Mouse (Mus musculus) hindbrain, embryonic 16.5 days (tissue): ENCODE results near the gene Rhbdd1. TPM values are rescaled to one million over a fixed set of nuclear protein-coding genes. Genes with fewer than 3 reads are reported as not detected.

Experiments used
- ATAC-seq: fragments of 200-750 bp; cut with Nextera tagmentation; 2 replicates; pipeline ENCODE4 v1.8.0; 2017; ENCODE audit warnings: moderate TSS enrichment, moderate library complexity
- H3K27ac ChIP-seq: fragments of 300-500 bp; sonication (generic); 2 replicates; pipeline ENCODE4 v1.5.1; 2014; ENCODE audit warnings: low read depth, mild to moderate bottlenecking, control low read depth, low read length, moderate library complexity
- H3K27me3 ChIP-seq: fragments of 300-500 bp; sonication (generic); replicated peaks from 2 replicates; pipeline ENCODE4 v1.6.1; 2014; ENCODE audit warnings: low read length; ENCODE audit not compliant: control insufficient read depth, insufficient read depth
- H3K36me3 ChIP-seq: fragments of 300-500 bp; sonication (generic); 2 replicates; pipeline ENCODE4 v1.6.1; 2014; ENCODE audit warnings: mild to moderate bottlenecking, low read length, moderate library complexity, mixed read lengths; ENCODE audit not compliant: control insufficient read depth, insufficient read depth
- H3K4me1 ChIP-seq: fragments of 300-500 bp; sonication (generic); 2 replicates; pipeline ENCODE4 v1.6.1; 2014; ENCODE audit warnings: low read depth, low read length; ENCODE audit not compliant: control insufficient read depth, insufficient read depth
- H3K4me2 ChIP-seq: fragments of 300-500 bp; sonication (generic); 2 replicates; pipeline ENCODE4 v1.6.1; 2014; ENCODE audit warnings: mild to moderate bottlenecking, low read length, control low read depth, moderate library complexity
- H3K4me3 ChIP-seq: fragments of 300-500 bp; sonication (generic); 2 replicates; pipeline ENCODE4 v1.5.1; 2014; ENCODE audit warnings: mild to moderate bottlenecking, low read length, control low read depth, moderate library complexity
- H3K9ac ChIP-seq: fragments of 300-500 bp; sonication (generic); 2 replicates; pipeline ENCODE4 v1.6.1; 2014; ENCODE audit warnings: low read depth, mild to moderate bottlenecking, control low read depth, low read length, moderate library complexity
- H3K9me3 ChIP-seq: fragments of 300-500 bp; sonication (generic); 2 replicates; pipeline ENCODE4 v1.6.1; 2014; ENCODE audit warnings: mild to moderate bottlenecking, low read length, moderate library complexity; ENCODE audit not compliant: control insufficient read depth
- WGBS: fragments of 180-500 bp; shearing (Covaris S2); extraction: QIAGEN DNeasy Blood & Tissue Kit; methylation state at CpG from one replicate; pipeline ENCODE4 v1.1.7; 2014; 5-methylcytosine and 5-hydroxymethylcytosine counted together
- polyA plus RNA-seq: library from polyadenylated mRNA; unstranded; fragments of >200 nt; fragmentation: Nextera tagmentation; extraction: Ambion mirVana; gene quantifications from 2 replicates; pipeline ENCODE4 v1.2.1, GENCODE M21; 2015

Rhbdd1 gene
- polyA plus RNA-seq, 1 experiment from 2014 or later = 3.8 TPM

DNA sequence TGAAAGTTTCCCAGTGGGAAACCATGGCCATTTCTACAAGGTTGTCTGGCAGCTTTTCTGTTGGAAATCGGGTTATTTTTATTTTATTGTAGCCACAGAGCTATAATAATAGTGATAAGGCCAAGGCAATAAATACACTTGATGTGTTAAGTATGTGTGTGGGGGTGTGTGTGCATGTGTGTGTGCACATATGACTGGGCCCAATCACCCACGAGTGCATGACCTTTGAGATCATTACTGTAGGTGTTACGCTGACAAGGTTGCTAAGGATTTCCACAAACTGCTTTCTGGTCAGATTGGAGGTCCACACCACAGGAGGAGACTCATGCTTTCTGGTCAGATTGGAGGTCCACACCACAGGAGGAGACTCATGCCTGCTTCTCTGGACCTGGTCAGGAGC is 18.3 kb downstream of the Rhbdd1 start:
- 86% methylated on average over 3 of the region's 3 CpGs for WGBS
- H3K9ac ChIP-seq = no peak overlapping the region

DNA sequence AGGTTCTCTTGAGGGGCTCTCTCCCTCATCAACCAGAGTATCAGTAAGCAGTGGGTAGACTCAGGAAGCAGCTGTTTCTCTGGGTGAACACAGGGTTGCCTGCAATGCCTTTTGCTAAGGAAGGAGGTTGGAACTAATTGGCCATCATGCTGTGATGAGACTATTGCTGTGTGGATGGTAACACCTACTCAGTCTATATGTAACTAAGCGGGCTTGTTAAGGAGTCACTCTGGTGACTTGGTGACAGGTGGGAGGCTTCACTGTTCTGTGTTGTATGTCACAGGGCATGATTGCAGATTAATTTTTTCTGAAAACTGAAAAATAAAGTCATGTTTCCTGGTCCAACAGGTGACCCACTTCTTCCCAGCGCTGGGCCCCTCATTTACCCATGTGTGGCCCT is 36.8 kb downstream of the Rhbdd1 start:
- Histone ChIP-seq H3K9me3 (no peaks in the 10 kb centered on the region), H3K27ac (no peak overlapping the region), H3K4me2 (no peak overlapping the region), H3K36me3 (no peaks in the 10 kb centered on the region), H3K27me3 (no peaks in the 10 kb centered on the region), H3K4me3 (no peak overlapping the region), H3K4me1 (no peaks in the 10 kb centered on the region), H3K9ac (no peak overlapping the region)
- WGBS = 95% methylated on average over 2 of the region's 2 CpGs
- no peak for ATAC-seq

More for the DNA sequence above, 18.3 kb downstream of the Rhbdd1 start:
- Histone ChIP-seq H3K36me3 (no peaks in the 10 kb centered on the region), H3K27ac (no peak overlapping the region), H3K4me1 (no peaks in the 10 kb centered on the region), H3K4me3 (no peak overlapping the region), H3K27me3 (no peaks in the 10 kb centered on the region), H3K4me2 (no peak overlapping the region), H3K9me3 (no peaks in the 10 kb centered on the region)
- no peak for ATAC-seq

DNA sequence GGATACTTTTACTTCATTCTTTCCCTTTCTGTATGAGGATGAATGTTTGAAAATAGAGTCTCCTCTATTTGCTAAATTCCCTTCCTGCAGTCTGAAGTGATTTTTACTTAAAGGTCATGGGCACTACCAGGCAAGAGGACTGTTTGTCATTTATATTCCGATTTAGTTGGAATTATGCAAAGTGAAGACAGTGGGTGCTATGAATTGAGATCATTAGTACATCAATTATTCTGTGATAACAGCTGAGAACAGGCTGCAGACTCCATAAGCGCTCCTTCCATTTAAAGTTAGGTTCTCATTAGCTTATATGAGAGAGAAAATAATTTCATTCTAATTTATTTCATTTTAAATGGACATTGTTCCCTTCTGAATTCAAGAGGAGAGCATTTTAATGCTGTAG is 37.5 kb downstream of the Rhbdd1 start:
- Histone ChIP-seq H3K4me2 (no peak overlapping the region), H3K9ac (no peak overlapping the region), H3K4me3 (no peak overlapping the region), H3K36me3 (no peaks in the 10 kb centered on the region), H3K27me3 (no peaks in the 10 kb centered on the region), H3K9me3 (no peaks in the 10 kb centered on the region), H3K4me1 (no peaks in the 10 kb centered on the region), H3K27ac (no peak overlapping the region)
- WGBS = 70% methylated on average over 2 of the region's 2 CpGs
- ATAC-seq = no peak

DNA sequence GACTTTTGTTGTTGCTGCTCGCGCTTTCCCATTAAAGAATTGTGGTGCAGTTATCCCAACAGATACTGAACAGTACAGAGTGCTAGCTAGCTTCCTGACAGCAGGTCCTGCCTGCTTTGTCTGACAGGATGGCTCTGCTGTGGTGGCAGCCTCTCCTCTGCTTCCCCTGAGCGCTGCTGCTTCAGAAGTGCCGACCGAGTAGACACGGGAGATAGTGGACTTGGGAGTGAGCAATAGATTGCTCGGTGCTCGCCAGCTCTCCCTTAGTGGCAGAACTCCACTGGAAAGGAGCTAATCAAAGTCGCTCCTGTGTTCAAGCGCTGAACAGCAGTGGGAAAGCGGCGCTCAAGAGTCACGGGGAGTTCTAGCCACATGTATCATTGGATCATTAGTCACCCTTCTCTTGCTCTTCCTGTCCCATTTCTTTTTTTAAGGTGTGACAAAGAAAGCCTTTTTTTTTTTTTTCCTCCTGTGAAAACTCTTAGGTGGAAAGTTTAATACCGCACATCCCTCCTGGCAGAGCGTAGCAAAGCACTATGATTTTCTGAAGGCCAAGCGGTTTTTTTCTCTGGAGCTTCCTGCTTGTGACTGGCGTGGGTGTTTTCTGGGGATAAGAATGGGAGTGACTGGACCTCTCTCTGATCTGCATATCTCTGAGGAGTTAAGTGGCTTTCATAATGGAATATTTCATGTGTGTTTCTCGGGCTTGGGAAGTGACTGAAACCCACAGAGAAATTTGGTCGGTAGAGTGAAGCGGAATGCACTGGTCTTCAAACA is 42.8 kb downstream of the Rhbdd1 start:
- H3K9me3 ChIP-seq = no peaks in the 10 kb centered on the region
- H3K4me1 ChIP-seq = 0 out of 2 replicates have a peak, but pooled peaks cover 5% of the 10 kb centered on the region
- no peaks in the 10 kb centered on the region for H3K36me3 ChIP-seq
- peak overlapping the region; percentile 50 for H3K9ac ChIP-seq
- 52% methylated on average over 20 of the region's 20 CpGs for WGBS
- peak overlapping the region; percentile 48 for H3K4me2 ChIP-seq
- 0 out of 2 replicates have a peak overlapping the region, but pooled peaks have one; percentile 7 for H3K27ac ChIP-seq
- H3K27me3 ChIP-seq = no peaks in the 10 kb centered on the region
- ATAC-seq = peak; percentile 81
- H3K4me3 ChIP-seq = 0 out of 2 replicates have a peak overlapping the region, but pooled peaks have one; percentile 11

DNA sequence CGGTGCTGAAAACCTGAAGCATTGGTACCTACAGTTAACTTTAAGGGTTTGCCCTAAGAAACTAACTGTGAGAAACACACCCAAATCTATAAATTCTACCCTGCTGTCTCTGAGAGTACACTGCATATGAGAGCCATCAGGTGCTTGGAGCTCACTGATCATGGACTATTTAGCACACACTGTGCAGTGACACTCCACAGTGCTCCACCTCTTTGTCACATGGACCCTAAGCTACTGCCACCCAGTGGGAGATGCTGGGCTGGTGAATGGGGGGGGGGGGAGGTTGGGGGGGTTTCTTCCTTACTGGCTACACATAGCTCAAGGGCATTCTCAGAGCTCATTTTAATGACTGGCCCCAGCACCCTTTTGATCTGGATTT is 43.4 kb downstream of the Rhbdd1 start:
- ATAC-seq = no peak
- WGBS = 100% methylated on average over 1 of the region's 1 CpGs

DNA sequence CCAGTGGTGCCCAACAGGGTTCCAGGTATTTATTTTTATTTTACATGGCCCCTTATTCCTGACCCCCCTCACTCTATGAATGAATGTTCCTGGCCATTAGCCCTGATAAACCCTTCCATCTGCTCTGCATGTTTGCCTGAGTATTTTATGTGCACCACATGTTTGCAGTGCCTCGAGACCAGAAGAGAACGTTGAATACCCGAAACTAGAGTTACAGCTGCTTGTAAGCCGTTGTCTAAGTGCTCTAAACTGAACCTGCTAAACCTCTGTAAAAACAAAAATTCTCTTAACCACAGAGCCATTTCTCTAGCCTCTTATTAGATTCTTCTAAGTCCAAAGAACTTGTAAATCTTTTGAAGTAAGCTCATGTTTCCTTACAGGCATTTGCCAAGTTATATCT is 45.0 kb downstream of the Rhbdd1 start:
- 80% methylated on average over 4 of the region's 4 CpGs for WGBS
- H3K27me3 ChIP-seq = no peaks in the 10 kb centered on the region
- H3K9ac ChIP-seq = no peak overlapping the region
- no peak overlapping the region for H3K27ac ChIP-seq
- no peak for ATAC-seq
- H3K9me3 ChIP-seq = no peaks in the 10 kb centered on the region
- no peak overlapping the region for H3K4me3 ChIP-seq
- H3K4me2 ChIP-seq = no peak overlapping the region
- H3K4me1 ChIP-seq = 0 out of 2 replicates have a peak, but pooled peaks cover 5% of the 10 kb centered on the region
- H3K36me3 ChIP-seq = no peaks in the 10 kb centered on the region

More for the DNA sequence above, 43.4 kb downstream of the Rhbdd1 start:
- Histone ChIP-seq H3K9me3 (no peaks in the 10 kb centered on the region), H3K27me3 (no peaks in the 10 kb centered on the region), H3K4me2 (no peak overlapping the region), H3K27ac (no peak overlapping the region), H3K36me3 (no peaks in the 10 kb centered on the region), H3K4me1 (0 out of 2 replicates have a peak, but pooled peaks cover 5% of the 10 kb centered on the region), H3K9ac (no peak overlapping the region), H3K4me3 (no peak overlapping the region)

DNA sequence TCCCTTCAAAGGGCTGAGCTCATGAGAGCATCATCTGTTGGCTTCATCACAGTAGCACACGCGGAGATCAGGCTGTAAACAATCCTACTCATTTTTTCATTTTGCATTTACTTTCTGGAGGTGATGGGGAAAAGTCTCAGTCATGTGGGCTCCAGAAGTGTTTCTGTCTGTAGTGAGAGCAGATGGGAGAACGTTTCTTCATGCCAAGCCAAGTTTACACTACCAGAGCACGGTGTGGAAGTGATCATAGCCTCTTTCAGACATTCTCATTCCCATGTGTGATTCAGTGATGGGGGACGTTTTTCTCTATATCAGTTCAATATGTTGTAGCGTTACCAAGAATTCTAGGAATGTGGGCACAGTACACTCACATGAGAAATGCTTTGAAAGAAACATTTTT is 45.9 kb downstream of the Rhbdd1 start:
- H3K4me2 ChIP-seq = no peak overlapping the region
- H3K36me3 ChIP-seq = no peaks in the 10 kb centered on the region
- H3K4me1 ChIP-seq = 0 out of 2 replicates have a peak, but pooled peaks cover 5% of the 10 kb centered on the region
- WGBS = 84% methylated on average over 6 of the region's 6 CpGs
- ATAC-seq = no peak
- no peak overlapping the region for H3K27ac ChIP-seq
- no peak overlapping the region for H3K9ac ChIP-seq
- no peaks in the 10 kb centered on the region for H3K27me3 ChIP-seq
- H3K4me3 ChIP-seq = no peak overlapping the region
- no peaks in the 10 kb centered on the region for H3K9me3 ChIP-seq

DNA sequence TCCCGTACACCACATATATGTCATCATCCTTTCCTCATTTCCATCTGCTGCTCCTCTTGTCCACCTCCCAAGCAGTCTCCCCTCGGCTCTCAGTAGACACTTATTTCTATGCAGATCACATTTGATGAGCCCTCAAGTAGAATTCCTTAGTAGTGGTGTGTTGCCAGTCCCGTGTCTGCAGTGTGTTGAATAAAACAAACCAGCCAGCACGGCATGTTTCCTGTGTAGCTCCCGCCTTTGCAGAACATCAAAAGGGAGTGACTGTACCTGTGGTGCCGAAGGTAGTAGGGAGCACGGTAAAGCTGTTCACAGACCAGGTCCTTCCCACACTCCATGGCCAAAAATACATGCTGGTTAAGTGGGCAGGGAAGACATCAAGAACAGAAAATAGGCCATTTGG is 47.8 kb downstream of the Rhbdd1 start:
- 54% methylated on average over 7 of the region's 7 CpGs for WGBS

DNA sequence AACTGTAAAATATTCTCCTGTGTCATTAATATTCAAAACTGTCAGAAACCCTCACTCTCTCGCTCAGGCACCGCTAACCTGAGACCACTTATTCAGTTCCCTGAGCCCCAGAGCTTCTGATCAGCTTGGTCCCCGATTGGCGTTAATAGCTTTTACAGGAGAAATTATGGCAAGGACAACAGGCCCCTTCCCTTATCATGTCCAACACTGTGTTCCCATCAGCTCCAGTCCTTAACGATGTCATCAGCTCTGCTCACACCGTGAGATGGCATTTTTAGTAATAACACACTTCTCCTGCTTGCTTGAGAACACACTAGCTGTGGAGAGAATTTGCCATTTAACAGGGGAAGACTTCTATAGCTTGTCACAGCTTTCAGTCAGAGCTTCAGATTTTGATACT is 48.2 kb downstream of the Rhbdd1 start:
- Histone ChIP-seq H3K27ac (no peak overlapping the region), H3K4me1 (0 out of 2 replicates have a peak, but pooled peaks cover 2% of the 10 kb centered on the region), H3K36me3 (no peaks in the 10 kb centered on the region), H3K9me3 (no peaks in the 10 kb centered on the region), H3K27me3 (no peaks in the 10 kb centered on the region), H3K4me2 (no peak overlapping the region), H3K9ac (no peak overlapping the region), H3K4me3 (no peak overlapping the region)
- peak; percentile 37; the same call in 1 of the 2 replicates for ATAC-seq
- WGBS = 51% methylated on average over 6 of the region's 6 CpGs

More for the DNA sequence above, 47.8 kb downstream of the Rhbdd1 start:
- Histone ChIP-seq H3K9me3 (no peaks in the 10 kb centered on the region), H3K27me3 (no peaks in the 10 kb centered on the region), H3K36me3 (no peaks in the 10 kb centered on the region), H3K9ac (no peak overlapping the region), H3K27ac (no peak overlapping the region), H3K4me3 (no peak overlapping the region), H3K4me2 (no peak overlapping the region), H3K4me1 (0 out of 2 replicates have a peak, but pooled peaks cover 5% of the 10 kb centered on the region)
- no peak for ATAC-seq
